Mouse (Mus musculus): ENCODE measurements around the gene Aim2. TPM values are rescaled to one million over a fixed set of nuclear protein-coding genes. Genes with fewer than 3 reads are reported as not detected.

Aim2 gene
- total RNA-seq, 1 experiment from 2014 or later: 0.37 TPM

- no peak for DNase-seq
Measured at GRCm38 (mm10) chr1:173345112-173345511, 5.6 kb upstream of the Aim2 start.

GRCm38 (mm10) chr1:173348527-173348926, 2.2 kb upstream of the Aim2 start:
- DNase-seq: no peak

GRCm38 (mm10) chr1:173349192-173349591, 1.5 kb upstream of the Aim2 start:
- DNase-seq: no peak

- peak; percentile 50 for DNase-seq
Measured at GRCm38 (mm10) chr1:173349946-173350345, 733 bp upstream of the Aim2 start.

- no peak for DNase-seq
Measured at GRCm38 (mm10) chr1:173355107-173355846, 4.6 kb downstream of the Aim2 start.

GRCm38 (mm10) chr1:173356699-173357098, 6.0 kb downstream of the Aim2 start:
- no peak for DNase-seq

GRCm38 (mm10) chr1:173357799-173358198, 7.1 kb downstream of the Aim2 start:
- DNase-seq: no peak

GRCm38 (mm10) chr1:173359590-173360290, 9.1 kb downstream of the Aim2 start:
- no peak for DNase-seq

- DNase-seq: peak; percentile 77
Measured at GRCm38 (mm10) chr1:173361651-173362050, 11.0 kb downstream of the Aim2 start.

GRCm38 (mm10) chr1:173363436-173363835, 12.8 kb downstream of the Aim2 start:
- no peak for DNase-seq

GRCm38 (mm10) chr1:173364125-173364800, 13.6 kb downstream of the Aim2 start:
- DNase-seq: peak; percentile 8

GRCm38 (mm10) chr1:173365970-173366409, 15.3 kb downstream of the Aim2 start:
- no peak for DNase-seq

- no peak for DNase-seq
Measured at GRCm38 (mm10) chr1:173366701-173367355, 16.1 kb downstream of the Aim2 start.

GRCm38 (mm10) chr1:173367356-173368046, 16.8 kb downstream of the Aim2 start, which contains the start of gene Cadm3:
Gene Cadm3, minus strand, starts transcription at chr1:173367695.
- peak; percentile 9 for DNase-seq

- no peak for DNase-seq
Measured at GRCm38 (mm10) chr1:173369611-173370010, 18.9 kb downstream of the Aim2 start.

- no peak for DNase-seq
Measured at GRCm38 (mm10) chr1:173370456-173370855, 19.8 kb downstream of the Aim2 start.

- DNase-seq: no peak
Measured at GRCm38 (mm10) chr1:173371586-173371985, 20.9 kb downstream of the Aim2 start.

GRCm38 (mm10) chr1:173374020-173374419, 23.3 kb downstream of the Aim2 start:
- no peak for DNase-seq

- DNase-seq: peak; percentile 64
Measured at GRCm38 (mm10) chr1:173377380-173378112, 26.9 kb downstream of the Aim2 start.

GRCm38 (mm10) chr1:173381436-173381835, 30.8 kb downstream of the Aim2 start:
- DNase-seq: no peak

- no peak for DNase-seq
Measured at GRCm38 (mm10) chr1:173389431-173389830, 38.8 kb downstream of the Aim2 start.

All from adrenal gland, postnatal 14 days (tissue).